Mouse (Mus musculus): ENCODE measurements around the gene Wsb2.
"Not testable (repeated sequence)": the region's sequence is repeated elsewhere in the genome, so short reads cannot be mapped to it uniquely, and the experiment has no call there.

Wsb2 gene

DNA sequence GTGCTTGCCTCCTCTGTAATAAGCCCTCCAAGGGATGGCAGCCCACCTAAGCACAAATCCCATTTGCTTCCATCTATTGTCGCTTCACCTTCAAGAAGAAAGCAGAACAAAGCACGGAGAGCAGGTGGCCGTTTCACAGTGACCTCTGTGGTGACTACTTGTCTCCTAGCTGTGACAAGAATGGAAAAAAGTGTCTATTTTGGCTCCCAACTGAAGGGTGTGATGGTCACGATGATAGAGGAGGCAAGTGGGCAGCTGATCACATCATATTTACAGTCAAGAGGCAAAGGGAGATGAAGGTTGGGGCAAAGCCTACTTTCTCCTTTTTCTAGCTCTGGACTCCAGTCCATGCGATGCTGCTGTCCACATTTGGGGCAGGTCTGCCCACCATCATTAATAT, 38.7 kb downstream of the Wsb2 start:
- no peak for DNase-seq

DNA sequence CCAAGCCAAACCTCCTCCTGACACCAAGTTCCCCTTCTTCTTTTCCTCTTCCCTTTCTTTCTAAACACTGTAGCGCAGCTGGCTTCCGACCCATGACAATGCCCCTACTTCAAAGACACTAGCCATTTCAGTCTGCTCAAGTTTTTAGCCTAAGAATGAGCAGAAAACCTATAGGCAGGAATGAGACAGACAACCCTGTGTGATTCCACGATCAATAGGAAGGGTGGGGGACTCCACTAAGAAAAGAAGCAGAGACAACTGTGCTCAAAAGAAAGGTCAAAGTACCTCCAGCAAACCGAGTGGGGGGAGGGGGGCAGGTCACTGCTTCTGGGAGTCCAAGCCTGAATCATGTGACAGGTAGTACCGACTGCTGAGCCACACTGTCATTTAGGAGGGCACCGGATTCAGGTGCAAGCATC, 39.5 kb downstream of the Wsb2 start:
- DNase-seq = no peak

DNA sequence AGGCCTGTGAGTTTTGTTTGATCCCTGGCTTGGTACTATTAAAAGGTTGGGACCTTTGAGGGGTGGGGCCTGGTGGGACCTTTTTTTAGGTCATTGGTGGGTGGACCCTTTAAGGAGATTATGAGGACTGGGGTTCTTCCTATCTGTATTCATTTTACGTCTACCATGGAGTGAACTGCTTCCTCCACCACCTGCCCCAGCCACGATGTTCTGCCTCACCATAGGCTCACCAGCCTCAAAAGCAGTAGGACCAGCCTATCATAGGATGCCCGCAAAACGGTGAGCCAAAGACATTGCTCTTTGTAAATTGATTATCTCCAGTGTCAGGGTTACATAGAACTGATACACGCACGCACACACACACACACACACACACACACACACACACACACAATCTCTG, 40.3 kb downstream of the Wsb2 start:
- no peak for DNase-seq

DNA sequence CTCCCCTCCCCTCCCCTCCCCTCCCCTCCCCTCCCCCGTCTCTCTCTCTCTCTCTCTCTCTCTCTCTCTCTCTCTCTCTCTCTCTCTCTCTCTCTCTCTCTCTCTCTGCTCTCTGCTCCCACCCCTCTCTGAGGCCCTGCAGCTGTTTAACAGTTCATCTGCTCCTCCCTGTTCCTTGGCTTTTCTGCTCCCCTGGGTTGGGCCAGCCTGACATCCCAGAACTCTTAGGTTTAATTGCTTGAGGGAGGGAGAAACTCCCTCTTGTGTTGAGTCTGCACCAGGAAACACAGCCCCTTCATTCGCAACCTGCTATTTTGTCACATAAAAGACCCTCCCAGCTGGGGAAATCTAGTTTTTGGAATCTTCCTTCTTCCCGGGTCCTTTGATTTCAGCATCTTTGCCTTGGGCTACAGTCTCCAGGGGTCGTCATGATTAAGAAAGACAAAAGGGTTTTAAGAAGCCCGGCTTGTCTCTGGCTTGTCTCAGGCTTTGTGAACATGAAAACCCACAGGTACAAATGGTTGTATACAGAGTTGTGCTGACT, 41.0 kb downstream of the Wsb2 start:
- DNase-seq = no peak

DNA sequence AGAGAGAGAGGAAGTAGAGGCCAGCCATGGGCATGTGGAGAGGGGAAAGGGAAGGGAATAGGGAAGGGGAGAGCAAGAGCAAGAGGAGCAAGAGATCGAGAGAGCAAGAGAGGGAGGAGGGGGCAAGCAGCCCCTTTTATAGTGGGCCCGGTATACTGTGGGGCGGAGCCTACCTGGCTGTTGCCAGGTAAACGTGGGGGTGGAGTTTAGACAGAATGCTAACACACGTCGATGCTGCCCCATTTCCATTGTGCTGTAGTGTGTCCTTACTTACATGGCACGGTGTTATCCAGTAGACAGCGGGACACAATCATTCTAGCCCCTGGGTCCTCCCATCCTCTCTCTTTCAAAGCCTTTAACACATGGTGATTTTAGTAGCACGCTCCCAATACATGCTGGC, 42.2 kb downstream of the Wsb2 start:
- no peak for DNase-seq

DNA sequence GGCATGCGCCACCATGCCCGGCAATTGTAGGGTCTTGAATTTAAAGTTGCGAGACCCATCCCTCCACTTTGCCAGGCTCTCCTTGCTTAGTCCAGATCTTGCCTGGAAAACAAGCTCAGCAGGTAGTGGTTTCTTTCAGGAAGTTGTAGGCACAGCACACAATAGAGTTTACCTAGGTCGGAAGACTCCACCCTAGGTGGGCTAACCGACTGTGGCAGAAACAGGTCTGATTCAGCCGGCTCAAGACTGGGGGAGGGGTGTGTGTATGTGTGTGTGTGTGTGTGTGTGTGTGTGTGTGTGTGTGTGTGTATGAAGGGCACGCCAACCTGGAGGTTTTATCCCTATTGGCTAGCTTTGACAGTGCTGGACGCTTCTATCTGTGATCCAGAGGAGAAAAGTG, 46.5 kb downstream of the Wsb2 start:
- no peak for DNase-seq

DNA sequence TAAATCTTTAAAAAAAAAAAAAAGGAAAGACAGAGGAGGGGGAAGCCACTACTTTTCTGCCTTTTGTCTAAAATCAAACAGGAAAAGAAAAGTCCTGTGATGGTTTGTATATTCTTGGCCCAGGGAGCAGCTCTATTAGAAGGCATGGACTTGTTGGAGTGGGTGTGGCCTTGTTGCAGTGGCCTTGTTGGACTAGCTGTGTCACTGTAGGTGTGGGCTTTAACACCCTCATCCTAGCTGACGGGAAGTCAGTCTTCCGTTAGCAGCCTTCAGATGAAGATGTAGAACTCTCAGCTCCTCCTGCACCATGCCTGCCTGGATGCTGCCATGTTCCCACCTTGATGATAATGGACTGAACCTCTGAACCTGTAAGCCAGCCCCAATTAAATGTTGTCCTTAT, 47.6 kb downstream of the Wsb2 start:
- not testable (repeated sequence) for DNase-seq

DNA sequence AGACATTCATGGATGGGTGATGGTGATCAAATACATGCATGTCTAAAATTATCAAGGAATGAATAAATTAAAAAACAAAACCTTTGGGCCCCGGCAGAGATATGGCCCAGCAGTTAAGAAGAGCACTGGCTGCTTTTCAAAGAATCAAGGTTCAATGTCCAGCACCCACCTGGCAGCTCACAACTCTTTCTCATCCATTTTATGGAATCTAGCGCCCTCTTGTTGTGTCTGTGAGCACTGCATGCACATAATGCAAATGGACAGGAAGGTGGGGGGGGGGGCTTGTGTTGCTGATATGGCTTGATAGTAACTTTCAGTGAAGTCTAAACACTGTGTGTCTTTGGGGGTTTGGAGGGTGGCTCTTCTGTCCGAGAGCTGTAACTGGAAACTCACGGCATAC, 51.1 kb downstream of the Wsb2 start:
- peak; percentile 65 for DNase-seq

DNA sequence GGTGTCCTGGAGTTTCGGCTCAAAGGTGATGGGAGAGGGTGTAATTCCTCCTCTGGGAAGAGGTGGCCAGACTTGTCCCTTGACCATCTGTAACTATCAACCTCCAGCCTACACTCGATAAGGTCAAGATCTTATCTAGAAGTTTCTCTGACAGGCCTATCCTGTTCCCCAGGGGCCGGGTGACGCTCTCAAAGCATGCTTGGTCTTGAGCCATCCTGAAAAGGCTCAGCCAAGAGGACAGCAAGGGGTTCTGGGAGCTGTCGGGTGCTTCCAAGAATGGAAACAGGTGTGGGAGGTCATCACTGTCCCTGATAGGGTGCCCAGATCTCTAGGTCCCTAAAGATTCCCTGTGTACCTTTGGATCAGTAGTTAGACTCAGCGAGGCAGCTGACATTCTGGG, 52.3 kb downstream of the Wsb2 start:
- no peak for DNase-seq

DNA sequence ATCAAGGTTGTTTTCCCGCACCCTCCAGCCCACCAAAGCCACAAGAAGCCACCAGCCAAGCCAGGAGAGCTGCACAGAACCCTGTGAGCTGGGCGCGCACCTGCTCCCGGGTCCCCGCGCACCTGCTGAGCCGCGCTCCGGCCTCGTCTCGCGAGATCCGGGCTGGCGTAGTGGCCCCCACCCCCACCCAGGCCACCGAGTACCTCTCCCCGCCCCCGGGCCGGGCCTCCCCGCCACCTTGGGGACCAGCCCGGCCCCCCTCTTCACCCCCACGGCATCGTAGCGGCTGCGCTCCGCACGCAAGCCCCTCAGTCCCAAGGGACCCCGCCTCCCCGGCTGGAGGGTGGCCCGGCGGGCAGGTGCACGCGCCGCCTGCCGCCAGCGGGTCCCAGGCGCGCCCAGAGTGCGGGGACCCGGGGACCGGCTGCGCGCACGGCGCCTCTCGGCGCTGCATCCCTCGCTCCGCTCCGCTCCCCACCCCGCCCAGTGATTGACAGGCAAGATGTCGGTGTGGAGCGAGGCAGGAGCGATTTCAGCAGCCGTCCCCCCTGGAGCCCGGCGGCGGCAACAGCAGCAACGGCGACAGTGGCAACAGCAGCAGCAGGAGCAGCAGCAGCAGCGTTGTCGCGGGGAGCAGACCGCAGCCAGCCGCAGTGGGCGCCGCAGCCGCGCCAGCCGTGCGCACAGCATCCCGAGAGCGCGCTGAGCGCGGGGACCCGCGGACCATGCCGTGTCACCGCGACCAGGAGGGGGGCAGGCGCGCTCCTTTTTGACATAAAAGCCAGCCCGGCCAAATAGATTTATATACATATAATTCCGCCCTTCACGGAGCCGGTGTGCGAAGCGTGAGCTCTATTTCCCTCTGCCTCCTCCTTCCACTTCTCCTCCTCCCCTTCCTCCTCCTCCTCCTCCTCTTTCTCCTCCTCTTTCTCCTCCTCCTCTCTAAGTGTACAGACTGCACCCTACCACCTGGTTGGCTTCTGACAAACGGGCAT, 56.7 kb downstream of the Wsb2 start, which contains the start of gene Ksr2:
TSS of gene Ksr2 (plus strand) at position 494 of the 995 bp plus-strand sequence.
- peak; percentile 56 for DNase-seq

DNA sequence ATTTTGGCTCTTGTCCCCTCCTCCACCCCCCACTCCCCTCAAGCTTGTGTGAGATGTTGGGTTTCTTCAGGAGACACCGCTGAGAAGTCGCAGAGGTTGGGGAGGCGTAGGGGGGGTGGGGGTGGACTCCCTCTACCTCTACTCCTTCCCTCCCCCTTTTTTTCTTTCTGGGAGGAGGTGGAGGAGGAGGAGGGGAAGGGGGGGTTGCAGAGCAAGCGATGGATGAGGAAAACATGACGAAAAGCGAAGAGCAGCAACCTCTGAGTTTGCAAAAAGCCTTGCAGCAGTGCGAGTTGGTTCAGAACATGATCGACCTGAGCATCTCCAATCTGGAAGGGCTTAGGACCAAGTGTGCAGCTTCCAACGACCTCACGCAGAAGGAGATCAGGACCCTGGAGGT, 57.5 kb downstream of the Wsb2 start:
- DNase-seq = no peak

DNA sequence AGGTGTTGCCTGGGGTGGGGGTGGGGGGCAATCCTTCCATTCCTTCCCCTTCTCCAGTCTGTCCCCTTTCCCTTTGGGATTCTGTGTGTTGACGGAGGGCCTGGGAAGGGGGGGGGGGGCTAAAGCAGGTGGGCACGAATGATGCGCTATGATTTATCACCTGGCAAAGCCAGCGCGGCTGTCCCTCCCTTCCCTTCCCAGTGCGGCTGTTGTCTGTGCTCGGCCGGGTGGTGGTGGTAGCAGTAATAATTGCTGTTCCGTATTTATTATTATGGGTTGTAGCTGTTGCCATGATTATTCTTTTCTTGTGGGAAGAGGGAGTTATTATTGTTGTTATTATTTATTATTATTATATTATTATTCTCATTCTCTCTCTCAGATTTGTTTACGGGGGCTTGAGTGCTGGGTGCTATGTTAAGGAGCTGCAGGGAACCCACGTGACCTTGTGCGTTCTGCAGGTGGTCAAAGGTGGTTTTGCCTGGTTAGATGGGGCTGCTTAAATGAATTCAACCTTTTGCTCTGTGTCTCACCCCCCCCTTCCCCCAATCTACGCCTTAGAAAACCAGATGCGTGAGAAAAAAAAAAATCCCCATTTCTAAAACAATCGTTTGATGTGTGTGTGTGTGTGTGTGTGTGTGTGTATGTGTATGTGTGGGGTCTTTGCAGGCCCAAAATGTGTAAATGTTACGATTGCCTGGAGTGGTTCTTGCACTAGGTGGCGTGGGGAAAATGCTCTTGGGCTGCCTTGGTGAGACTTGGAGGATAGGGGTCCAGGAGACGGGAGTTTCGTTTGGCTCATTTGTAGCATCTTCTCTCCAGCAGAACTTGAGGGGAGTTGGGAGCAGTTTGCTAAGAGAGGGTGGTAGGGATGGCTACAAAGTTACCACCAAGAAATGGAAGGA, 58.2 kb downstream of the Wsb2 start:
- DNase-seq = no peak

DNA sequence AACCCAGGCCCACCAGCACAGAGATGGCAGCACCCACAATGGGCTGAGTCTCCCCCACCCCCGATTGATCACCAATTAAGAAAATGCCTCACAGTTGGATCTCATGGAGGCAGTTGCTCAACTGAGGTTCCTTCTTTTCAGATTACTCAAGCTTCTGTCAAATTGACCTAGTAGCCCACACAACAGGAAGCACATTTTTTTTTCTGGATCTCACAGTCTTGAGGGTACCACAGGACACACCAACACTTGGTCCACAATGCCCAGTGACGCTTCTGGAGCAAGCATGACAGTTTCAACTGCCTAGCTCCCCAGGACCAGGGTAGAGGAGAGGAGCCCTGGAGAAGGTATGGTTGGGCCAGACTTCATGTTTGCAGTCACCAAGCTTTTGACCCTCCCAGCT, 60.3 kb downstream of the Wsb2 start:
- no peak for DNase-seq

Data from thymus, postnatal 25 days (tissue).